Mouse (Mus musculus) hindbrain, embryonic 16.5 days (tissue): ENCODE measurements at regions not wholly inside any gene's neighbourhood (a gene's known extent, or its start where the extent isn't known, plus 50 kb on each side); places are given as distances from the start of the nearest gene placed in this dataset.
"Not testable (repeated sequence)": the region's sequence is repeated elsewhere in the genome, so short reads cannot be mapped to it uniquely, and the experiment has no call there.

Experiments used
- ATAC-seq: fragments of 200-750 bp; cut with Nextera tagmentation; 2 replicates; pipeline ENCODE4 v1.8.0; 2017; ENCODE audit warnings: moderate TSS enrichment, moderate library complexity
- H3K27ac ChIP-seq: fragments of 300-500 bp; sonication (generic); 2 replicates; pipeline ENCODE4 v1.5.1; 2014; ENCODE audit warnings: low read depth, mild to moderate bottlenecking, control low read depth, low read length, moderate library complexity
- H3K27me3 ChIP-seq: fragments of 300-500 bp; sonication (generic); replicated peaks from 2 replicates; pipeline ENCODE4 v1.6.1; 2014; ENCODE audit warnings: low read length; ENCODE audit not compliant: control insufficient read depth, insufficient read depth
- H3K36me3 ChIP-seq: fragments of 300-500 bp; sonication (generic); 2 replicates; pipeline ENCODE4 v1.6.1; 2014; ENCODE audit warnings: mild to moderate bottlenecking, low read length, moderate library complexity, mixed read lengths; ENCODE audit not compliant: control insufficient read depth, insufficient read depth
- H3K4me1 ChIP-seq: fragments of 300-500 bp; sonication (generic); 2 replicates; pipeline ENCODE4 v1.6.1; 2014; ENCODE audit warnings: low read depth, low read length; ENCODE audit not compliant: control insufficient read depth, insufficient read depth
- H3K4me2 ChIP-seq: fragments of 300-500 bp; sonication (generic); 2 replicates; pipeline ENCODE4 v1.6.1; 2014; ENCODE audit warnings: mild to moderate bottlenecking, low read length, control low read depth, moderate library complexity
- H3K4me3 ChIP-seq: fragments of 300-500 bp; sonication (generic); 2 replicates; pipeline ENCODE4 v1.5.1; 2014; ENCODE audit warnings: mild to moderate bottlenecking, low read length, control low read depth, moderate library complexity
- H3K9ac ChIP-seq: fragments of 300-500 bp; sonication (generic); 2 replicates; pipeline ENCODE4 v1.6.1; 2014; ENCODE audit warnings: low read depth, mild to moderate bottlenecking, control low read depth, low read length, moderate library complexity
- H3K9me3 ChIP-seq: fragments of 300-500 bp; sonication (generic); 2 replicates; pipeline ENCODE4 v1.6.1; 2014; ENCODE audit warnings: mild to moderate bottlenecking, low read length, moderate library complexity; ENCODE audit not compliant: control insufficient read depth
- WGBS: fragments of 180-500 bp; shearing (Covaris S2); extraction: QIAGEN DNeasy Blood & Tissue Kit; methylation state at CpG from one replicate; pipeline ENCODE4 v1.1.7; 2014; 5-methylcytosine and 5-hydroxymethylcytosine counted together

- no peak overlapping the region for H3K4me2 ChIP-seq
- H3K4me1 ChIP-seq = no peaks in the 10 kb centered on the region
- H3K36me3 ChIP-seq = no peaks in the 10 kb centered on the region
- H3K9me3 ChIP-seq = no peaks in the 10 kb centered on the region
- no peak overlapping the region for H3K27ac ChIP-seq
- WGBS = 80% methylated on average over 1 of the region's 1 CpGs
- no peak overlapping the region for H3K4me3 ChIP-seq
- no peak for ATAC-seq
- H3K27me3 ChIP-seq = no peaks in the 10 kb centered on the region
- no peak overlapping the region for H3K9ac ChIP-seq
These were observed 1372.5 kb upstream of the Rag2 start for GRCm38 (mm10) chr2:100252006-100252405.

DNA sequence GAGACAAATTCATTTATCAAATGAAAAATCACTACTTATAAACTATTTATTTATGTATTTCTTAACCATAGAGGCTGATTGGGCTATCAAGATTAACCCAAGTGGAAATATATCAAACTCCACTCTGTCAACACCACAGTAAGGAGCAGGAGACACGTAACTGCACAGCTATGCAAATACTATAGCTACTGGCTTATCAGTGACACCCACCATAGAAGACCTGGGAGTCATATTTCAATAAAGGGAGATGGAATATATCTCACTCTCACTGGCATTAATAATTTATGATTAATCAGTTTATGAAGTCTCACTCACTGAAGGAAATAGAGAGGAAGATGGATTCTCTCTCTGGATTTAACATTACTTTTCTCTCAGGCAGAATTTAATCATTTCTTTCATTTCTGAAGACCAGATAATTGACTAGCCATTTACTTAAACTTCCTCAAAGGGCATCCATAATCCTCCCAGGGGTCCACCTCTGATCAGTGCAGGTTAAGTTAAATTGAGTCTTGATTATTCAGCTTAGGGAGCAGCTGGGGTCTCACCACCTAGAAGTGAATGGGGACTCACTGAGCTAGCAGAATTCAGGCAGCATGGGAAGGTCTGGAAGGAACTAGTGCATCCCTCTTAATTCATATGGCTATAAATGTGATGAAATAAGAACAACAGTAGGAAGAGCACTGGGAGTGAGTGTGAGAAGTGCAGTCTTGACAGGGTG, 1365.2 kb upstream of the Rag2 start:
- no peaks in the 10 kb centered on the region for H3K9me3 ChIP-seq
- H3K36me3 ChIP-seq = no peaks in the 10 kb centered on the region
- H3K27me3 ChIP-seq = no peaks in the 10 kb centered on the region
- no peak overlapping the region for H3K4me3 ChIP-seq
- no peak for ATAC-seq
- WGBS = 51% methylated on average over 1 of the region's 1 CpGs
- no peak overlapping the region for H3K4me2 ChIP-seq
- no peak overlapping the region for H3K27ac ChIP-seq
- H3K9ac ChIP-seq = no peak overlapping the region
- no peaks in the 10 kb centered on the region for H3K4me1 ChIP-seq

DNA sequence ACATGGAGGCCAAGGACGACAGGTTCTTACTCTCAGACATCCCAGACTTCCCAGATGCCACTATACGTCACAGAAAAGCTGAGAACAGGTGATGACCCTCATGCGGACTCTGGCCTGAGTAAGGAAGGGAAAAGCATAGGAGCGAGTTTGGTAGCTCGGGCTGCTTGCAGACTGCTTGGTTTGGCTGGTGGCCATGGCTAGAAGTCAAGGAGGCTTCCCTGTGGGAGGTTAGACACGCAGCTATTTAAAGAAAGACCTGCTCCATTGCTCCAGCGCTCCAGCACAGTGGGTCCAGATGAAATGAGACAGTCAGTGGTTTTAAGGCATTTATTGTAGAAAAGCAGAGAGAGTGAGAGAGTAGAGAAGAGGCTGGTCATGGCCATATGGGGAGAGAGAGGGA, 1318.0 kb upstream of the Rag2 start:
- Histone ChIP-seq H3K27me3 (no peaks in the 10 kb centered on the region), H3K36me3 (no peaks in the 10 kb centered on the region), H3K4me3 (no peak overlapping the region), H3K4me1 (no peaks in the 10 kb centered on the region), H3K4me2 (no peak overlapping the region), H3K9ac (no peak overlapping the region), H3K9me3 (no peaks in the 10 kb centered on the region), H3K27ac (no peak overlapping the region)
- WGBS = 69% methylated on average over 7 of the region's 7 CpGs
- ATAC-seq = no peak

GRCm38 (mm10) chr2:100312750-100313275, 1311.7 kb upstream of the Rag2 start:
- Histone ChIP-seq H3K9me3 (no peaks in the 10 kb centered on the region), H3K27ac (0 out of 2 replicates have a peak overlapping the region, but pooled peaks have one; percentile 4), H3K4me1 (no peaks in the 10 kb centered on the region), H3K27me3 (no peaks in the 10 kb centered on the region), H3K4me3 (no peak overlapping the region), H3K4me2 (peak overlapping the region; percentile 23; the same call in 1 of the 2 replicates), H3K9ac (no peak overlapping the region), H3K36me3 (no peaks in the 10 kb centered on the region)
- WGBS = 15% methylated on average over 1 of the region's 1 CpGs
- ATAC-seq = peak; percentile 37

GRCm38 (mm10) chr2:100320461-100320860, 1304.1 kb upstream of the Rag2 start:
- Histone ChIP-seq H3K36me3 (no peaks in the 10 kb centered on the region), H3K4me2 (no peak overlapping the region), H3K9me3 (no peaks in the 10 kb centered on the region), H3K9ac (no peak overlapping the region), H3K4me1 (no peaks in the 10 kb centered on the region), H3K27ac (no peak overlapping the region), H3K4me3 (no peak overlapping the region), H3K27me3 (no peaks in the 10 kb centered on the region)
- no peak for ATAC-seq
- WGBS = 42% methylated on average over 1 of the region's 1 CpGs

- H3K4me1 ChIP-seq = no peaks in the 10 kb centered on the region
- no peaks in the 10 kb centered on the region for H3K36me3 ChIP-seq
- no peak overlapping the region for H3K4me2 ChIP-seq
- no peak for ATAC-seq
- H3K4me3 ChIP-seq = no peak overlapping the region
- no peak overlapping the region for H3K9ac ChIP-seq
- no peaks in the 10 kb centered on the region for H3K27me3 ChIP-seq
- 69% methylated on average over 4 of the region's 4 CpGs for WGBS
- H3K27ac ChIP-seq = no peak overlapping the region
- H3K9me3 ChIP-seq = no peaks in the 10 kb centered on the region
These were observed 1283.8 kb upstream of the Rag2 start for GRCm38 (mm10) chr2:100340713-100341112.

DNA sequence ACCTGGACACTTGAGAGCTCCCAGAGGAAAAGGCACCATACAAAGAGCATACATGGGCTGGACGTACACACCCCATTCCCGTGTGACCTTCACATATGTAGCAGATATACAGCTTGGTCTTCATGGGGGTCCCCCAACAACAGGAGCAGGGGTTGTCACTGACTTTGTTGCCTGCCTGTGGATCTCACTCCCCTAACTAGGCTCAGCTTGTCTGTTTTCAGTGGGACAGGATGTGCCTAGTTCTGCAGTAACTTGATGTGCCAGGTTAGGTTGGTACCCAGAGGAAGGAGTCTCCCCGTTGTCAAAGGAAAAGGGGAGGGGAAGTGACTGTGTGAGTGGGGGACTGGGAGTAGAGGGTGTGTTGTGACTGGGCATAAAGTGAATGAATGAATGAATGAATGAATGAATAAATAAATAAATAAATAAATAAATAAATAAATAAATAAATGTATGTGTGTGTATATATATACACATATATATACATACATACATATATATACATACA, 1279.5 kb upstream of the Rag2 start:
- Histone ChIP-seq H3K9me3 (no peaks in the 10 kb centered on the region), H3K4me2 (no peak overlapping the region), H3K9ac (no peak overlapping the region), H3K4me3 (no peak overlapping the region), H3K27ac (no peak overlapping the region), H3K27me3 (no peaks in the 10 kb centered on the region), H3K4me1 (no peaks in the 10 kb centered on the region), H3K36me3 (no peaks in the 10 kb centered on the region)
- 88% methylated on average over 3 of the region's 3 CpGs for WGBS
- ATAC-seq = no peak

GRCm38 (mm10) chr2:100365616-100366015, 1258.9 kb upstream of the Rag2 start:
- WGBS = 90% methylated on average over 10 of the region's 10 CpGs
- H3K36me3 ChIP-seq, H3K9ac ChIP-seq, H3K4me2 ChIP-seq, H3K4me3 ChIP-seq, ATAC-seq, H3K27me3 ChIP-seq, H3K9me3 ChIP-seq, H3K4me1 ChIP-seq, H3K27ac ChIP-seq: not testable (repeated sequence)

- Histone ChIP-seq H3K36me3 (no peaks in the 10 kb centered on the region), H3K4me3 (no peak overlapping the region), H3K27me3 (no peaks in the 10 kb centered on the region), H3K9ac (no peak overlapping the region), H3K4me2 (no peak overlapping the region), H3K4me1 (no peaks in the 10 kb centered on the region), H3K27ac (no peak overlapping the region), H3K9me3 (no peaks in the 10 kb centered on the region)
- ATAC-seq = no peak
These were observed 1224.7 kb upstream of the Rag2 start for GRCm38 (mm10) chr2:100399776-100400175.
